Mouse (Mus musculus) gastrocnemius, adult 2 months (tissue): Measurements from ENCODE around the gene Clptm1. TPM values are rescaled to one million over a fixed set of nuclear protein-coding genes. Genes with fewer than 3 reads are reported as not detected.
A peak's percentile ranks its signal among the peaks of the same experiment; 100 is the strongest.

Experiments used
- DNase-seq: peaks from one replicate; pipeline ENCODE4 v3.0.0; 2022
- H3K27ac ChIP-seq: fragments of 200-600 bp; 2 replicates; pipeline ENCODE4 v1.8.1; 2022; ENCODE audit warnings: mild to moderate bottlenecking
- H3K4me3 ChIP-seq: fragments of 200-600 bp; 2 replicates; pipeline ENCODE4 v1.8.1; 2022; ENCODE audit warnings: mild to moderate bottlenecking, moderate library complexity
- CTCF ChIP-seq: fragments of 200-600 bp; IDR thresholded peaks from 2 replicates; pipeline ENCODE4 v1.8.1; 2022; ENCODE audit warnings: antibody characterized with exemption, mild to moderate bottlenecking, moderate library complexity
- intact Hi-C: fragments of 180-260 bp; cut with DNase I; formaldehyde crosslinking; loops from one replicate; pipeline ENCODE4 v1.15.1; 2025
- long read RNA-seq, 2 experiments: library from polyadenylated mRNA; stranded (forward); transcript quantifications; one replicate each; pipeline ENCODE4 v2.0.0; 2021
- total RNA-seq, 2 experiments: library from RNA; stranded (reverse); gene quantifications; 2 replicates each; pipeline ENCODE4 v1.2.3; 2021

Clptm1 gene
- total RNA-seq: 10 to 100 TPM; 46.6 TPM
- long read RNA-seq, experiment 1, full-length matches to known transcripts: 190 of 219 reads
- long read RNA-seq, experiment 1, partial matches to known transcripts: 13 of 219 reads
- long read RNA-seq, experiment 1, other reads (novel, unspliced or antisense): 16 of 219 reads
- long read RNA-seq, experiment 2, full-length matches to known transcripts: 197 of 217 reads
- long read RNA-seq, experiment 2, partial matches to known transcripts: 10 of 217 reads
- long read RNA-seq, experiment 2, other reads (novel, unspliced or antisense): 10 of 217 reads

- Histone ChIP-seq H3K4me3 (peak within 1 kb of the TSS; percentile 77), H3K27ac (peak within 1 kb of the TSS; percentile 92)
- intact Hi-C loops: no loop called here
- peak; percentile 29; the same call in 1 of the 2 replicates for TF ChIP-seq CTCF
- peak; percentile 98 for DNase-seq
These were observed at the start of gene Clptm1 for GRCm38 (mm10) chr7:19664955-19665841. Gene Clptm1 (minus strand): TSS chr7:19665033.

GRCm38 (mm10) chr7:19713598-19713997 is 48.8 kb upstream of the Clptm1 start:
- no peak overlapping the region; the same call in 1 of the 2 replicates for H3K4me3 ChIP-seq
- intact Hi-C loops: loop anchor here (1.0 kb wide), 1 partner anchor 44 kb away; no protein-coding TSS in a partner anchor
- TF ChIP-seq CTCF: no peak
- H3K27ac ChIP-seq: no peak overlapping the region; the same call in 1 of the 2 replicates
- no peak for DNase-seq

- DNase-seq: no peak
- intact Hi-C loops: loop anchor here (1.0 kb wide), 1 partner anchor 44 kb away; no protein-coding TSS in a partner anchor
- TF ChIP-seq CTCF: peak; percentile 60
- H3K27ac ChIP-seq: no peak overlapping the region
- no peak overlapping the region for H3K4me3 ChIP-seq
These were observed 48.4 kb upstream of the Clptm1 start for GRCm38 (mm10) chr7:19713196-19713595.

- DNase-seq: no peak
- intact Hi-C loops: no loop called here
- H3K4me3 ChIP-seq: no peak overlapping the region
- peak; percentile 53 for TF ChIP-seq CTCF
- H3K27ac ChIP-seq: no peak overlapping the region
These were observed 47.6 kb upstream of the Clptm1 start for GRCm38 (mm10) chr7:19712414-19712813.

GRCm38 (mm10) chr7:19710650-19711049 is 45.8 kb upstream of the Clptm1 start:
- TF ChIP-seq CTCF: no peak
- DNase-seq: no peak
- no peak overlapping the region for H3K27ac ChIP-seq
- H3K4me3 ChIP-seq: no peak overlapping the region
- intact Hi-C loops: no loop called here

GRCm38 (mm10) chr7:19705271-19705670 is 40.4 kb upstream of the Clptm1 start:
- intact Hi-C loops: no loop called here
- Histone ChIP-seq H3K27ac (no peak overlapping the region), H3K4me3 (no peak overlapping the region)
- no peak for TF ChIP-seq CTCF
- DNase-seq: no peak

GRCm38 (mm10) chr7:19704475-19704874 is 39.6 kb upstream of the Clptm1 start:
- DNase-seq: no peak

GRCm38 (mm10) chr7:19702859-19703555 is 38.2 kb upstream of the Clptm1 start:
- TF ChIP-seq CTCF: no peak
- DNase-seq: no peak
- Histone ChIP-seq H3K4me3 (no peak overlapping the region), H3K27ac (no peak overlapping the region)
- intact Hi-C loops: no loop called here

More at GRCm38 (mm10) chr7:19704475-19704874, 39.6 kb upstream of the Clptm1 start:
- no peak overlapping the region for H3K4me3 ChIP-seq
- H3K27ac ChIP-seq: no peak overlapping the region
- TF ChIP-seq CTCF: no peak
- intact Hi-C loops: no loop called here

- intact Hi-C loops: loop anchor here (2.0 kb wide), 1 partner anchor 32 kb away; no protein-coding TSS in a partner anchor
- peak; percentile 70 for TF ChIP-seq CTCF
- H3K27ac ChIP-seq: peak overlapping the region; percentile 83
- peak overlapping the region; percentile 24; the same call in 1 of the 2 replicates for H3K4me3 ChIP-seq
- DNase-seq: peak; percentile 82
These were observed 36.4 kb upstream of the Clptm1 start for GRCm38 (mm10) chr7:19701069-19701761.

GRCm38 (mm10) chr7:19700299-19701068 is 35.7 kb upstream of the Clptm1 start:
- intact Hi-C loops: loop anchor here (2.0 kb wide), 1 partner anchor 32 kb away; no protein-coding TSS in a partner anchor
- Histone ChIP-seq H3K27ac (peak overlapping the region; percentile 83), H3K4me3 (peak overlapping the region; percentile 21; the same call in 1 of the 2 replicates)
- no peak for TF ChIP-seq CTCF
- no peak for DNase-seq

- intact Hi-C loops: loop anchor here (2.0 kb wide), 1 partner anchor 31 kb away; no protein-coding TSS in a partner anchor
These were observed 35.0 kb upstream of the Clptm1 start for GRCm38 (mm10) chr7:19699827-19700148.

More at GRCm38 (mm10) chr7:19699827-19700148, 35.0 kb upstream of the Clptm1 start:
- Histone ChIP-seq H3K4me3 (no peak overlapping the region; the same call in 1 of the 2 replicates), H3K27ac (peak overlapping the region; percentile 83)
- TF ChIP-seq CTCF: no peak
- DNase-seq: no peak
